Mouse (Mus musculus) limb, embryonic 13.5 days (tissue): Measurements from ENCODE around the gene Tmco4. TPM values are rescaled to one million over a fixed set of nuclear protein-coding genes. Genes with fewer than 3 reads are reported as not detected.

Source experiments
- ATAC-seq: fragments of 200-750 bp; cut with Nextera tagmentation; 2 replicates; pipeline ENCODE4 v1.8.0; 2017; ENCODE audit warnings: low read depth, moderate number of reproducible peaks, moderate TSS enrichment; ENCODE audit not compliant: low FRiP score
- H3K27ac ChIP-seq: fragments of 300-500 bp; sonication (generic); 2 replicates; pipeline ENCODE4 v1.5.1; 2015; ENCODE audit warnings: inconsistent platforms, mild to moderate bottlenecking, moderate library complexity
- H3K27me3 ChIP-seq: fragments of 300-500 bp; sonication (generic); 2 replicates; pipeline ENCODE4 v1.6.1; 2015; ENCODE audit warnings: mild to moderate bottlenecking, inconsistent platforms
- H3K36me3 ChIP-seq: fragments of 300-500 bp; sonication (generic); 2 replicates; pipeline ENCODE4 v1.6.1; 2015; ENCODE audit warnings: inconsistent platforms, mild to moderate bottlenecking, moderate library complexity
- H3K4me1 ChIP-seq: fragments of 300-500 bp; sonication (generic); 2 replicates; pipeline ENCODE4 v1.6.1; 2015; ENCODE audit warnings: inconsistent platforms
- H3K4me2 ChIP-seq: fragments of 300-500 bp; sonication (generic); replicated peaks from 2 replicates; pipeline ENCODE4 v1.6.1; 2015; ENCODE audit warnings: inconsistent platforms, mild to moderate bottlenecking, moderate library complexity
- H3K4me3 ChIP-seq: fragments of 300-500 bp; sonication (generic); 2 replicates; pipeline ENCODE4 v1.5.1; 2015; ENCODE audit warnings: moderate library complexity, mild to moderate bottlenecking, inconsistent platforms
- H3K9ac ChIP-seq: fragments of 300-500 bp; sonication (generic); 2 replicates; pipeline ENCODE4 v1.6.1; 2015; ENCODE audit warnings: mild to moderate bottlenecking, inconsistent platforms
- H3K9me3 ChIP-seq: fragments of 300-500 bp; sonication (generic); 2 replicates; pipeline ENCODE4 v1.6.1; 2016; ENCODE audit warnings: inconsistent platforms
- WGBS: fragments of 180-500 bp; shearing (Covaris S2); methylation state at CpG from one replicate; pipeline ENCODE4 v1.1.7; 2015; 5-methylcytosine and 5-hydroxymethylcytosine counted together
- polyA plus RNA-seq: library from polyadenylated mRNA; unstranded; fragments of >200 nt; fragmentation: Nextera tagmentation; extraction: Ambion mirVana; gene quantifications from 2 replicates; pipeline ENCODE4 v1.2.1, GENCODE M21; 2015

Tmco4 gene
- polyA plus RNA-seq, 1 experiment from 2014 or later, result 3.7 TPM

- H3K9me3 ChIP-seq, result no peaks in the 10 kb centered on the region
- 80% methylated on average over 8 of the region's 8 CpGs for WGBS
- no peaks in the 10 kb centered on the region for H3K36me3 ChIP-seq
- ATAC-seq, result no peak
- H3K27ac ChIP-seq, result no peak overlapping the region
- H3K4me3 ChIP-seq, result no peak overlapping the region
- H3K9ac ChIP-seq, result no peak overlapping the region
- H3K4me1 ChIP-seq, result no peaks in the 10 kb centered on the region
- H3K27me3 ChIP-seq, result no peaks in the 10 kb centered on the region
- no peak overlapping the region for H3K4me2 ChIP-seq
Measured at GRCm38 (mm10) chr4:139004067-139004466, 31.4 kb downstream of the Tmco4 start.

GRCm38 (mm10) chr4:139005214-139005613 lies 32.5 kb downstream of the Tmco4 start:
- no peaks in the 10 kb centered on the region for H3K27me3 ChIP-seq
- H3K4me1 ChIP-seq, result no peaks in the 10 kb centered on the region
- no peaks in the 10 kb centered on the region for H3K9me3 ChIP-seq
- no peaks in the 10 kb centered on the region for H3K36me3 ChIP-seq
- H3K4me3 ChIP-seq, result no peak overlapping the region
- H3K4me2 ChIP-seq, result no peak overlapping the region
- 65% methylated on average over 6 of the region's 6 CpGs for WGBS
- no peak overlapping the region for H3K9ac ChIP-seq
- ATAC-seq, result no peak
- H3K27ac ChIP-seq, result no peak overlapping the region

- H3K36me3 ChIP-seq, result no peaks in the 10 kb centered on the region
- H3K27me3 ChIP-seq, result no peaks in the 10 kb centered on the region
- no peak for ATAC-seq
- no peak overlapping the region for H3K4me2 ChIP-seq
- no peak overlapping the region for H3K4me3 ChIP-seq
- H3K27ac ChIP-seq, result no peak overlapping the region
- H3K4me1 ChIP-seq, result no peaks in the 10 kb centered on the region
- 88% methylated on average over 3 of the region's 3 CpGs for WGBS
- H3K9ac ChIP-seq, result no peak overlapping the region
- H3K9me3 ChIP-seq, result no peaks in the 10 kb centered on the region
Measured at GRCm38 (mm10) chr4:139007353-139007752, 34.7 kb downstream of the Tmco4 start.

- ATAC-seq, result no peak
- no peak overlapping the region for H3K27ac ChIP-seq
- WGBS, result 29% methylated on average over 6 of the region's 6 CpGs
Measured at GRCm38 (mm10) chr4:139007981-139008536, 35.4 kb downstream of the Tmco4 start.

GRCm38 (mm10) chr4:139011201-139011702 lies 38.6 kb downstream of the Tmco4 start:
- Histone ChIP-seq H3K27me3 (no peaks in the 10 kb centered on the region), H3K9me3 (no peaks in the 10 kb centered on the region), H3K4me1 (no peaks in the 10 kb centered on the region), H3K4me2 (no peak overlapping the region), H3K27ac (no peak overlapping the region), H3K4me3 (no peak overlapping the region), H3K36me3 (no peaks in the 10 kb centered on the region), H3K9ac (no peak overlapping the region)
- ATAC-seq, result no peak
- WGBS, result 83% methylated on average over 13 of the region's 13 CpGs

More at GRCm38 (mm10) chr4:139007981-139008536, 35.4 kb downstream of the Tmco4 start:
- no peaks in the 10 kb centered on the region for H3K4me1 ChIP-seq
- no peak overlapping the region for H3K9ac ChIP-seq
- H3K27me3 ChIP-seq, result no peaks in the 10 kb centered on the region
- no peaks in the 10 kb centered on the region for H3K9me3 ChIP-seq
- no peaks in the 10 kb centered on the region for H3K36me3 ChIP-seq
- no peak overlapping the region for H3K4me3 ChIP-seq
- H3K4me2 ChIP-seq, result no peak overlapping the region

GRCm38 (mm10) chr4:139013281-139013680 lies 40.6 kb downstream of the Tmco4 start:
- no peak overlapping the region for H3K4me2 ChIP-seq
- no peaks in the 10 kb centered on the region for H3K9me3 ChIP-seq
- no peak overlapping the region for H3K9ac ChIP-seq
- H3K27me3 ChIP-seq, result no peaks in the 10 kb centered on the region
- whole genome bisulfite sequencing, result 87% methylated on average over 11 of the region's 11 CpGs
- no peaks in the 10 kb centered on the region for H3K4me1 ChIP-seq
- ATAC-seq, result no peak
- H3K36me3 ChIP-seq, result no peaks in the 10 kb centered on the region
- H3K4me3 ChIP-seq, result no peak overlapping the region
- no peak overlapping the region for H3K27ac ChIP-seq

GRCm38 (mm10) chr4:139014793-139015192 lies 42.1 kb downstream of the Tmco4 start:
- H3K9ac ChIP-seq, result no peak overlapping the region
- no peak overlapping the region for H3K4me2 ChIP-seq
- no peak overlapping the region for H3K4me3 ChIP-seq
- H3K27ac ChIP-seq, result no peak overlapping the region
- H3K27me3 ChIP-seq, result no peaks in the 10 kb centered on the region
- no peaks in the 10 kb centered on the region for H3K9me3 ChIP-seq
- H3K36me3 ChIP-seq, result no peaks in the 10 kb centered on the region
- 80% methylated on average over 6 of the region's 6 CpGs for WGBS
- ATAC-seq, result no peak
- H3K4me1 ChIP-seq, result no peaks in the 10 kb centered on the region

- Histone ChIP-seq H3K9ac (no peak overlapping the region), H3K27me3 (no peaks in the 10 kb centered on the region), H3K4me2 (no peak overlapping the region), H3K9me3 (no peaks in the 10 kb centered on the region), H3K27ac (no peak overlapping the region), H3K36me3 (no peaks in the 10 kb centered on the region), H3K4me3 (no peak overlapping the region), H3K4me1 (no peaks in the 10 kb centered on the region)
- WGBS, result 83% methylated on average over 14 of the region's 14 CpGs
- ATAC-seq, result no peak
Measured at GRCm38 (mm10) chr4:139018388-139018787, 45.7 kb downstream of the Tmco4 start.

GRCm38 (mm10) chr4:139018976-139019375 lies 46.3 kb downstream of the Tmco4 start:
- Histone ChIP-seq H3K4me2 (no peak overlapping the region), H3K27ac (no peak overlapping the region), H3K27me3 (no peaks in the 10 kb centered on the region), H3K4me3 (no peak overlapping the region), H3K36me3 (no peaks in the 10 kb centered on the region), H3K4me1 (no peaks in the 10 kb centered on the region), H3K9ac (no peak overlapping the region), H3K9me3 (no peaks in the 10 kb centered on the region)
- WGBS, result 75% methylated on average over 4 of the region's 4 CpGs
- no peak for ATAC-seq

GRCm38 (mm10) chr4:139019413-139019812 lies 46.7 kb downstream of the Tmco4 start:
- Histone ChIP-seq H3K4me3 (no peak overlapping the region), H3K4me1 (no peaks in the 10 kb centered on the region), H3K27ac (no peak overlapping the region), H3K4me2 (no peak overlapping the region), H3K27me3 (no peaks in the 10 kb centered on the region), H3K36me3 (no peaks in the 10 kb centered on the region), H3K9ac (no peak overlapping the region), H3K9me3 (no peaks in the 10 kb centered on the region)
- WGBS, result 63% methylated on average over 13 of the region's 13 CpGs
- ATAC-seq, result no peak; the same call in 1 of the 2 replicates

- H3K27ac ChIP-seq, result no peak overlapping the region
- ATAC-seq, result no peak
- WGBS, result 73% methylated on average over 3 of the region's 3 CpGs
- no peaks in the 10 kb centered on the region for H3K27me3 ChIP-seq
- H3K4me3 ChIP-seq, result no peak overlapping the region
- no peaks in the 10 kb centered on the region for H3K9me3 ChIP-seq
- no peak overlapping the region for H3K4me2 ChIP-seq
- H3K36me3 ChIP-seq, result no peaks in the 10 kb centered on the region
- no peak overlapping the region for H3K9ac ChIP-seq
- H3K4me1 ChIP-seq, result no peaks in the 10 kb centered on the region
Measured at GRCm38 (mm10) chr4:139020385-139020784, 47.7 kb downstream of the Tmco4 start.

GRCm38 (mm10) chr4:139024379-139024778 lies 51.7 kb downstream of the Tmco4 start:
- no peak overlapping the region for H3K9ac ChIP-seq
- H3K27me3 ChIP-seq, result no peaks in the 10 kb centered on the region
- no peaks in the 10 kb centered on the region for H3K4me1 ChIP-seq
- no peaks in the 10 kb centered on the region for H3K9me3 ChIP-seq
- H3K36me3 ChIP-seq, result no peaks in the 10 kb centered on the region
- H3K4me2 ChIP-seq, result no peak overlapping the region
- H3K27ac ChIP-seq, result no peak overlapping the region
- ATAC-seq, result no peak
- H3K4me3 ChIP-seq, result no peak overlapping the region
- WGBS, result 40% methylated on average over 2 of the region's 2 CpGs

GRCm38 (mm10) chr4:139030675-139031074 lies 58.0 kb downstream of the Tmco4 start:
- no peak for ATAC-seq
- H3K27me3 ChIP-seq, result no peaks in the 10 kb centered on the region
- H3K9ac ChIP-seq, result no peak overlapping the region
- no peaks in the 10 kb centered on the region for H3K4me1 ChIP-seq
- no peak overlapping the region for H3K4me2 ChIP-seq
- H3K4me3 ChIP-seq, result no peak overlapping the region
- H3K9me3 ChIP-seq, result no peaks in the 10 kb centered on the region
- no peaks in the 10 kb centered on the region for H3K36me3 ChIP-seq
- no peak overlapping the region for H3K27ac ChIP-seq
- WGBS, result 72% methylated on average over 6 of the region's 6 CpGs
